Comparison of ENCODE assay signal across 24 mouse cellular contexts in genomic region chr16:33085666-33086065, GRCm38 (mm10). TPM values are rescaled to one million over a fixed set of nuclear protein-coding genes. Genes with fewer than 3 reads are reported as not detected.
DNase-seq lines count a peak whose midpoint lies in the region; ATAC-seq lines count a peak whose summit lies in the region.
"Had no signal": no experiment of that assay in that cellular context is flagged by ENCODE, and none has a peak within 500 bp of the region (broad histone marks: within the 10 kb centered on the region; RNA-seq: fewer than 3 reads in every experiment).

No protein-coding gene starts in this region.

- no peak overlapping the region for H3K27ac ChIP-seq in forebrain, embryonic 12.5 days
- H3K27ac ChIP-seq: heart, embryonic 10.5 days; heart, embryonic 15.5 days; hindbrain, postnatal 0 days; intestine, embryonic 15.5 days; left cerebral cortex, adult 2 months; limb, embryonic 12.5 days; liver, embryonic 12.5 days had no signal

- no peak overlapping the region for H3K4me2 ChIP-seq in forebrain, embryonic 12.5 days
- H3K4me2 ChIP-seq: heart, embryonic 15.5 days; intestine, embryonic 15.5 days; limb, embryonic 12.5 days; liver, embryonic 12.5 days; midbrain, embryonic 11.5 days had no signal

- H3K4me3 ChIP-seq in forebrain, embryonic 12.5 days (replicated peaks), result no peak overlapping the region
- H3K4me3 ChIP-seq: heart, embryonic 10.5 days; heart, embryonic 15.5 days; intestine, embryonic 15.5 days; left cerebral cortex, adult 2 months; limb, embryonic 12.5 days; liver, embryonic 12.5 days had no signal

- DNase-seq in ovary, adult 18-20 months (ENCODE audit: low spot score), result peak; percentile 62
- DNase-seq in ovary, postnatal 10 days (ENCODE audit: low spot score), result no peak
- DNase-seq in NIH3T3 (ENCODE audit: low read depth), result peak; percentile 14
- DNase-seq in adrenal gland, postnatal 10 days, result peak; percentile 82
- peak; percentile 46 for DNase-seq in fibroblast of lung, adult 2 months (ENCODE audit: low read depth)
- DNase-seq in layer of hippocampus, adult 8-10 months (ENCODE audit: low spot score in 2 of 2), result no peak
- no peak for DNase-seq in right cerebral cortex, adult 2 months (ENCODE audit: low spot score in 2 of 2)
- DNase-seq: cerebellum, adult 9-10 months; cerebellum, postnatal 36 days; liver, postnatal 0 days; lung, postnatal 36 days; right cerebral cortex, postnatal 25 days had no signal

- no peaks in the 10 kb centered on the region for H3K9me3 ChIP-seq in forebrain, embryonic 12.5 days
- H3K9me3 ChIP-seq: G1E; heart, embryonic 10.5 days; heart, embryonic 15.5 days; intestine, embryonic 15.5 days; limb, embryonic 12.5 days; liver, embryonic 12.5 days had no signal

- no peak overlapping the region for H3K9ac ChIP-seq in forebrain, embryonic 12.5 days
- H3K9ac ChIP-seq: heart, embryonic 15.5 days; intestine, embryonic 15.5 days; limb, embryonic 12.5 days; liver, embryonic 12.5 days; liver, postnatal 0 days had no signal

- H3K36me3 ChIP-seq in forebrain, embryonic 12.5 days (replicated peaks), result peaks cover 33% of the 10 kb centered on the region
- H3K36me3 ChIP-seq: intestine, embryonic 15.5 days had no signal

- 85% methylated on average over 8 of the region's 8 CpGs for WGBS in forebrain, embryonic 12.5 days

- ATAC-seq in forebrain, embryonic 12.5 days (ENCODE audit: low FRiP score), result no peak
- ATAC-seq: forebrain, embryonic 16.5 days; hindbrain, postnatal 0 days; intestine, embryonic 15.5 days; liver, embryonic 12.5 days; liver, postnatal 0 days; midbrain, embryonic 16.5 days had no signal

- no peaks in the 10 kb centered on the region for H3K4me1 ChIP-seq in forebrain, embryonic 12.5 days
- H3K4me1 ChIP-seq: heart, embryonic 10.5 days; heart, embryonic 15.5 days; intestine, embryonic 15.5 days; limb, embryonic 12.5 days; liver, embryonic 12.5 days had no signal

- no peaks in the 10 kb centered on the region for H3K27me3 ChIP-seq in forebrain, embryonic 12.5 days
- H3K27me3 ChIP-seq: heart, embryonic 15.5 days; intestine, embryonic 15.5 days; limb, embryonic 12.5 days; liver, embryonic 12.5 days had no signal

RNA-seq across cellular contexts. Expression of gene Lmln, which starts 23.3 kb away (rescaled TPM):
- 1 to 10 TPM; 5.5 to 9.9 TPM for total RNA-seq in adrenal gland, postnatal 10 days (2021)
- total RNA-seq in layer of hippocampus, adult 8-10 months (2022), result 10 to 100 TPM; 14.2 to 20.7 (median 16.2) TPM
- 3.1 and 4.4 TPM in 2 replicates for polyA plus RNA-seq in forebrain, embryonic 12.5 days (2016; fragmentation: Nextera tagmentation; extraction: Ambion mirVana)

RNA-seq across cellular contexts. Expression of gene Rpl35a, which starts 29.4 kb away (rescaled TPM):
- 100 to 1,000 TPM; 635 to 640 TPM for total RNA-seq in adrenal gland, postnatal 10 days (2021)
- total RNA-seq in layer of hippocampus, adult 8-10 months (2022), result 100 to 1,000 TPM; 295 to 397 (median 360) TPM
- polyA plus RNA-seq in forebrain, embryonic 12.5 days (2016; fragmentation: Nextera tagmentation; extraction: Ambion mirVana), result 730 and 741 TPM in 2 replicates

RNA-seq across cellular contexts. Expression of gene Iqcg, which starts 29.6 kb away (rescaled TPM):
- total RNA-seq in adrenal gland, postnatal 10 days (2021), result 1 to 10 TPM; 2.4 to 3.1 TPM
- total RNA-seq in layer of hippocampus, adult 8-10 months (2022), result 1 to 10 TPM; 4.8 to 5.7 (median 5.2) TPM
- polyA plus RNA-seq in forebrain, embryonic 12.5 days (2016; fragmentation: Nextera tagmentation; extraction: Ambion mirVana), result 4.3 and 4.5 TPM in 2 replicates

Comparison
In these comparisons a context has a peak if more than half of its experiments do, and no peak if none do; other contexts are left out.
1. DNase-seq: peak in ovary, adult 18-20 months (single experiment), NIH3T3 (single experiment), adrenal gland, postnatal 10 days (single experiment) and fibroblast of lung, adult 2 months (single experiment); none in ovary, postnatal 10 days (single experiment), layer of hippocampus, adult 8-10 months (0 of 2) and right cerebral cortex, adult 2 months (0 of 2).